Mouse (Mus musculus): ENCODE data around the gene Rffl.
"Not testable (repeated sequence)": the region's sequence is repeated elsewhere in the genome, so short reads cannot be mapped to it uniquely, and the experiment has no call there.

Rffl gene

DNA sequence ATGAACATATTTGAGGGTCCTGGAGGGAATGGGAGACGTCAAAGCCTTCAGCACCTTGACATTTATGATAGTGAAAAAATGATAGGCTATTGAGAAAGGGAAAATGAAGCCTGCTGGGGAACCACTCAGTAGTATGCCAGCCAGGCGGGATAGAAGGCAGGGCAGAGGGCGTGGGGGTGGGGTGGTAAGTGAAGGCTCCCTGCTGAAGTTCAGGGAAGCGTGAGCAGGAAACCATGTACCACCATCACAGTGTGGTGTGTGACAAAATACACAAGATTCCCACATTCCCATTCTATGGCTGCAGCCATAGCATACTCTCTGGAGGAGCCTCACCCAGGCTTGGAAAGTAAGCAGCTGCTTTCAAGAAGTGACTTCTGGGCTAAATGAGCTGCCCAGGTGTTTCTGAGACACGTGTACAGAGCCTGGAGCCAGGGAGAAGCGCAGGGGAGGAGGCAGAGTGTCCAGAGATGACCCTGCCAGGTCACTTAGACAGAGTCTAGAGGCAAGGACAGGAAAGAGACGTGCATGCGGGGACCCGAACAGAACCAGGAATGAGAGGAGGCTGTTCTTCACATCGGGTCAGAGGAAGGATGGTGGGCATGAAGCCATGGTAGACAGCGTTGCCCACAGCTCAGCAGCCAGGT, 26.1 kb downstream of the Rffl start:
- no peak for DNase-seq

DNA sequence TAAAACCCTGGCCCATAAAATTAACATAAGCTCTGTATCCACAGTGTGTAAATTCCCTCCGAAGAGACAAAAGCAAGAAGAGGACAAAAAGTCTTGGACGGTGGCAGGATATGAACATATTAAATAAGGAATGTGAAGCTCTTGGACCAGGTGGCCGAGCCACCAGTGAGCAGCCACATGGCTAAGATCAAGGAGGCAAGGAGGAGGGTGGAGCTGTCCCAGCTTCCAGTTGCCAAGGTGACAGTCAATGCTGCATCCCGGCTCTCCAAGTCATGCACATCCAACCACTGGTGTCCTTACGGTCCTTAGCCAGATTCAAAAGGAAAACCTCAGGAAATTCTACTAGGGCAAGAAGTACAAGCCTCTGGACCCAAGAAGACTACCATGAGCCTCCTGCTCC, 32.5 kb downstream of the Rffl start:
- peak in 1 of 2 experiments; percentile 13 for DNase-seq

DNA sequence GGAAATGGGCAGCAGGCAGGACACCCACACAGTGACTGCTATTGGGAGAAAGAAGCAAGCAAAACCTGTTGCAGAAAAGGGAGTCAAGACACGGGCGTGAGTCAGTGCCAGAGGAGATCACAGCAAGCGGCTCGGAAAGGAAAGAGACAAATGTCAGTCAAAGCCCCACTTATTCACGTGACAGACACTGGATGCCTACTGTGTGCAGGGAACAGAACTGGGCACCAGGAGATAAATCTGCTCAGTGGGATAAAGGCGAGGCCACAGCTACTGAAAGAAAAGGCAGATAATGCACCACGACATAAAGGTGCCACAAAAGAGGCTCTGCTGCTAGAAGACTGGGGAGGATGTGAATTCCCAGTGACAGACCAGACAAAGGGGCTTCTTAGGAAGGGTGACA, 33.2 kb downstream of the Rffl start:
- DNase-seq = peak; percentile 9 to 12

DNA sequence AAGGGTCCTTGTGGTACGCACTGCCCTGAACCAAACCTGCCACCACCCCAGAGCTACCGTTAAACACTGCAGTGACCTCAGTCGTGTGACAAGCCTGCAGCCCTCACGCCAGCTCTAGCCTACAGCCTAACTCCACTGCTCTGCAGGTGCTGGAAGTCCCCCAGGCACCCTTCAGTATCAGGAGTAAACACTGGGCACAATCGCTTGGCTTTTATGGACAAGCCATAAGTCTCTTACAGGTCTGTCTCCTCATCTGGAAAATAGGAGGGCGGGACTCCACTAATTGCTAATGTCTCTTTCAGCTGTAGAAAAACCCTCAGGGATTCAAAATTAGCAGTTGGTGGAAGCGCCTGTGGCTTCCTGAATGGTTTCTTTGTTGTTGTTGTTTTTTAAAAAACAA, 33.8 kb downstream of the Rffl start:
- no peak for DNase-seq

DNA sequence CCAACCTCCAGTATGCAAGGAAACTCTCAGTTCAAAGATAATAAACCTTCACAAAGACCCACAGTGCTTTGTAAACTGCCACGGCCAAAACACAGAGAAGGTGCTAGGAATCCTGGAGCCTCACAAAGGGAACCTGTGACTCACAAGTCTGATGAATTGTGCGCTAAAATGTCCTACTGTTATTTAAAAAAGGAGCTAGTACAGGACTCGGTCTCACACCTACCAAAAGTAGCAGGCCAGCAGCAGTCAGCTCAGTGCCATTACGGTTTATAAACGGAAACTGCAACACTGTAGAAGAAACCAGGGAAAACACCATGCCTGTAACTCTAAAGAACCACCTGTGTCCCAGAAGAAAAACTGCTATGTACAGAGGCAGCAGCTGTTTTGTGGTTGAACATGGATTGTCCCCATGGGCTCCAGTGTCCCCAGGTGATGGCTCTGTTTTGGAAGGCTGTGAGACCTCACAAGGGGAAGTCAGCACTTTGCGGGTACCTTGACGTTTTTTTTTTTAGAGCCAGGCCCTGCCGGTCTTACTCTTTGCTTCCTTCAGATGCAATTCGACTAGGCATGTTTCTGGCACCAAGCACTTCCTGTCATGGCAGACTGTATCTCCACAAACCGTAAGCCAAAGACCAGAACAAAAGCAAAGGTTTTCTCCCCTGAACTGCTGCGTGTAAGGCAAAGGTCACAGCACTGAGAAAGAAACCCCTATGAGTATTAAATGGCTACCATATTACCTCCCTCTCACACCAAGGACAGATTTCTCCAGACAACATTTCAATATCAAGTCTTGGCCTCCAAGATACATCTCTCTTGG, 35.2 kb downstream of the Rffl start:
- no peak for DNase-seq

DNA sequence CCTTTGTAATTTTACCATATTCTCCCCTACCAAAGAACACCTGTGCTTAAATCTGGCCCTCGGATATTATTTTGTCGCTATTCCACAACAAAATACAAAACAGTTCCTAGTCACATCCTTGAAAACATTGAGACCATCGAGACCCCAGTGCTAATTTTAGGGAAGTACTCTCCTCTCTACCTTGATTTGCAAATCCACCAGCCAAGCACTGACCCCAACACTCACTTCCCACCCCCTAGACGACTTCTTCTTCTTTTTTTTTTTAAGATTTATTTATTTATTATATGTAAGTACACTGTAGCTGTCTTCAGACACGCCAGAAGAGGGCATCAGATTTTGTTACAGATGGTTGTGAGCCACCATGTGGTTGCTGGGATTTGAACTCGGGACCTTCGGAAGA, 36.7 kb downstream of the Rffl start:
- DNase-seq = not testable (repeated sequence)

DNA sequence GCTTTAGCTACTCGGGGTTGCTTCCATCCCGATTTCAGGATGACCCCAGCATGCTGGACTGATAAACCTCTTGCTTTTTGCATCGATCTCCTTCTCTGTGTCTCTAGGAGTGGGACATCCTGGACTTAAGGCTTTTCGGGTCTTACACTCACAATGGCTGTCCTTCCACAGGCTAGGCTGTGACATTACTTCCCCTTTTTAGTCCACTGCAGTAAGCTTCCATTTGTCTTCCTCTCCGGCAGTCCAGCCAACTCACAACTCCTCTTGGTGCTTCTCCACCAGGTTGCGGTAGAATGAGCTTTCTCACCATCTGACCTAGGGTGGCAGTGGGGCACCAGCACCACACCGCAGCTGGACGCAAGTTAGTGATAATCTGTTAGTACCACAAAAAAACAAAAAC, 37.1 kb downstream of the Rffl start:
- DNase-seq = no peak

DNA sequence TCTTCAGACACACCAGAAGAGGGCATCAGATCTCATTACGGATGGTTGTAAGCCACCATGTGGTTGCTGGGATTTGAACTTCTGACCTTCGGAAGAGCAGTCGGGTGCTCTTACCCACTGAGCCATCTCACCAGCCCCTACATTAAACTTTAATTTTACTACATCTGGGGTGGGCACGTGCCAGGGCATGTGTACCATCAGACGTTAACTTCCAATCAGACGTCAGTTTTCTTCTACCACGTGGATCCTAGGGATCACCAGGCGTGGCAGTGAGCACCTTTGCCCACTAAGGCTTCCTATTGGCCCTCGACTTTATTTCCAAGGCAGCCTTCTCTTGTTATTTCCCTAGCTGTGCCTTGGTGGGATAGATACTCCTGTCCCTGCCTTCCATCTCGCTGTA, 38.6 kb downstream of the Rffl start:
- not testable (repeated sequence) for DNase-seq

DNA sequence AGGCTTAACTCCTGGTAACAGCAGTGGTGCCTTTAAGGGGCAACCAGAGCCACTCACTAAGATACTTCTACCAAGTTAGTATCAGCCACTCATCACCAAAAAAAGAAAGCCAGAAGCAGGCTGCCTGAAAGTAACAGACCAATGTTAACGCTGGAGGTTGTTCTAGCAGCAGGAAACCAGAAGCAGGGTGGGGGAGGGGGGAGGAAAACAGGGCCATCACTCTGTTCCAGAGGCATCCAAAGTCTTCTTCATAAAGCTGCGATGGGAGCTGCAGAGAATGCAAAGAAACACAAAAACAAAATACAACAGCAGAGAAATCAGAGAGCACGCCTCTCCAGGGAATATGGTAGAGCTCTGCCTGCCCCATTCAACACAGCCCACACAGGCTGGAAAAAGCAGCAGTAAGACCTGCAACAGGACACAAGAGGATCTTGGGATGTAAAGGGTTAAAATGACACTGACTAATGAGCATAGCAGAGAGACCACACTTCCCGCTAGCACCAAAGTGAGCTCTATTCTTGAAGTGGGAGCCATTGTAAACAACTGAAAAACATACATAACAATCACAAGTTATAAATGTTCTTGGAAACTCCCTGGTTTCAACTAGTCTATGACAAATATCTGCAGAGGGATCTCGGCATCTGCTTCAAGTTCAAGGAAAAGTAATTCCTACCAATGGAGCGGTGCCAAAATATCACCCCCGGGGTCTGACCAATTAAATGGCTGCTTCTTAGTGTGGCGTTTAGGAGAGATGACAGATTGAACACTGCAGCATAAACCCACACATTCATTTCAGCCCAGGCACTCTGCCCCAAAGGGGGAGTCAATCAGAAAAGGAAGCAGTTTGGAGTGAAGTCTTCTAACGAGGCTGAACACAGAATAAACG, 39.8 kb downstream of the Rffl start:
- DNase-seq = no peak

DNA sequence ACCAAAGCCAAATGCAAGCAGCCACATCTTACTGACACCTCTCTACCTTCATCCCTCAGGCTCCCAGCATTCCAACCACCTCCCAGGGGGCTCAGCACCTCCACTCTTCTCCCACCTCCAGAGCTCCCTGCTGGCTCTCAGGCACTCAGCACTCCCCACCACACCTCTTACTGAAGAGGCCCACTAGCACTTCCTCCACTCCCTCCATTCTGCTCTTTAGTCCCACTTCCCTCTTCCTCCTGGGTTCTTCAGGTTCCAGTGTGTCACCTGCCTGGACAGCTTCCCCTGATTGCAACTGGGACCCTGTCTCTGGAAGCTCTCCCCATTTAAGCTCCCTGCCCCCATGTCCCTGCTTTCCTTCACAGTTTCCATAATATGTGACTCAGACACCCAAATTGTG, 44.2 kb downstream of the Rffl start:
- no peak for DNase-seq

DNA sequence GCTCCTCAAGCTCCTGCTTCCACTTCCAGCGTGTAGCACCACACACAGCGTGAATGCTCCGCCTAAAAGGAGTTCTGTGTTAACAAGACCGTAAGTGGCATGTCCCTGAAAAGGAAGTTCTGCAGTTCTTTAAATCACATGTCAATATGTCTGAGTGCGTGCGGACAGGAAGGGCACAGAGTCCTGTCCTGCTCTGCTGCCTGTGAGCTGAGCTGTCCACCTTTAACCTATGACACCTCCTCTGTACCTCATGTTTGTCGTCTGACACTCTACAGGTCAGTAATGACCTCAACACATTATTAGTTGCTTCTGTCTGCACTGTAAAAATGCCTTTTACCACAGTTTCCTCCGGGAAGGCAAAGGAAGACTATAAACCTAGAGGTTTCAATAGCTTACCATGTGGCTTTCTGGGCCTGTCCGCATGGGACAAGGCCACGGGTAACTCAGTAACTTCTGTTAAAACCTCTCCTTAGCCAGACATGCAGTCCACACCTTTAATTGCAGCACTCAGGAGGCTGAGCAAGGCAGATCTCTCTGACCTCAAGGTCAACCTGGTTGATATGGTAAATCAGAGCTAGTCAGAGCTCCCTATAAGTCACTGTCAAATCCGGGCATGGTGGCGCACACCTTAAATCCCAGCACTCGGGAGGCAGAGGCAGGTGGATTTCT, 50.1 kb downstream of the Rffl start:
- DNase-seq = no peak

DNA sequence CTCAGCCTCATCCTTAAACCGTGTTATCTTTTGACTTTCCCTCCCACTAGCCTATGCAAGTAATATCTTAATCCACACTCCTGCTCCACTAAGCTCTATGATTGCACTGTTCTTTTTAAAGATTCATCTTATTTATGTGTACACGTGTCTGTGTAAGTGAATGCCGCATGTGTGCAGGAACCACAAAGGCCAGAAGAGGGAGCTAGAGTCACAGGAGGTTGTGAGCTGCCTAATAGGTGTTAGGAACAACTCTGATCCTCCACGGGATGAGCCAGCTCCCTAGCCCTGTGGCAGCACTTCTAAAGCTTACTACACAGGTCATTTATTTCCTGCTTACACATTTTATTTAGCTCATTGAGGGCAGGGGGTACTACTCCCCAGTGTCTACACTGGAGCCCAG, 51.7 kb downstream of the Rffl start:
- peak; percentile 17 to 58 for DNase-seq

DNA sequence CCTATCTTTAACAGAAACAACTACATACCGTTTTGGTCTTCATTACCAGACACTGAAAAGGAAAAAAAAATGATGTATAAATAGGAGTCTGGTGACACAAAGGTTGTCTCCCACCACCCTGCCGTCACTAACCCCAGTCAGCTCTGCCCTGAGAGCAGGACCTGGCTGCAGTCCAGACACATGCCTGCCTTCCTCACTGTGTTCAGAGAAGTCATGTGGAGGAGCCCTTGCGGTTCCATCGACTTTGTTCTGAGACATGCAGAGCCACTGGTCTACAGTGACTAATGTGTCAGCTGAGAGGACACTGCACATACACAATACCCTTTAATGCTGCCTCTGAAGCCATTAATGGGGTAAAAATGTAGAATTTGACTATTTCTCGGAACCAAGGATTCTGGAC, 62.5 kb downstream of the Rffl start:
- peak; percentile 10 to 21 for DNase-seq

DNA sequence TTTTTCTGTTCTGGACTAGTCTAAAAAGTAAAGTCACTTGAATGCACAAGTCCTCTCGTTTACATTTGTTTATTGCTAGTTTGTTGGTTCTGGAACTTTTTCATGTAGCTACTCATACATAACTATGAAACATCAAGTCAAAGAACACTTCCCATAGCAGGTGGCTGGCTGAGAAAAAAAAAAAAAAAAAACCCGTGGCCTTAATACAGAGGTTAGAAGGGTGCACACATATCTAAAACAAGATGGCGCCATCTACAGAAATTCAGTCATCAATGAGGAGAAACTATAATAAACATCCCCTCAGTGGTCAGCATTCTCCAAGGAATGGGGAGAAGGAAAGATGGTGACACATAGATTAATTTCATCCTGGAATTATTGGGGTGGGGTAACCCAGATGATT, 63.6 kb downstream of the Rffl start:
- DNase-seq = no peak

DNA sequence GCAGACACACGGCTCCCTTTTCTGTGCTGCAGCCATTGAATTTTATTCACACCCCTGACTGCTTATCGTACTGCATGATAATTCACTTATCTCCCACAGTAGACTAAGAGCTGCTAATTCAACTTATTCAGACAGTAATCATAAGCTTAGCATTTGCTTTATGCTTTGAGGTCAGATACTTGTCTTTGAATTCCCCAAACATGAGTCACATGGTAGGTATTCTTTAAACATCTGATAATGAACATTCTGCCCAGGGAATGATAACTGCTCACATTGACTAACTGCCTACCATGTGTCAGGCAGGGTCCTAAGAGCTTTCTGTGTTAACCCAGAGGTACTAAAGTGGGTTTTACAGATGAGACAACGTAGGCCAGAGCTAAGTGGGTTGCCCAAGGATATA, 64.4 kb downstream of the Rffl start:
- no peak for DNase-seq

DNA sequence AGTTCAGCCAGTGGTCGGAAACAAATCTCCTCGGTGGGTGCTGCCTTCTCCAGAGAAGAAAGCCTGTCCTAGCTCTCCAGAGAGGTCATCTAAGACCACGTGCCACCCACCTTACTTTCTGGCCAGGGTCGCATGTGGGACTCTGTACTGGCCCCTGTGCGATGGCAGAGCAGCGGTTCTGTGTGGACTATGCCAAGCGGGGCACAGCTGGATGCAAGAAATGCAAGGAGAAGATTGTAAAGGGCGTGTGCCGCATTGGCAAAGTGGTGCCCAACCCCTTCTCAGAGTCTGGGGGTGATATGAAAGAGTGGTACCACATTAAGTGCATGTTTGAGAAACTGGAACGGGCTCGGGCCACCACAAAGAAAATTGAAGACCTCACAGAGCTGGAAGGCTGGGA, 87.6 kb downstream of the Rffl start:
- DNase-seq = no peak

DNA sequence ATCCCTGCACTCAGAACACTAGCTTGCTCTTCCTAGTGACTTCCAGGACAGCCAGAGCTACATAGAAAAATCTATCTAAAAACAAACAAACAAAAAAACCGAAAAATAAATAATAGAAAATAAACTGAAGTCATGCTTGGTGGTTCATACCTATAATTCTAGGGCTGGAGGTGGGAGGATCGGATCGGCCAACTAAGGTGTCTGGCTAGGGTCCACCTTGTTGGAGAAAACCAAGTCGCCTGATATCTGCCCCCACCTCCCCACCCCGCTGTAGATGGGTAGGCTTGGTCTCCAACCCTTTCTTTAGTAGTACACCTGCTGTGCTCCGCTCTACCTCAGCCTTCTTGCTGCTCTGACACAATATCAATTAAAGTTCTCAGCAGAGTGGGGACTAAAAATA, 88.8 kb downstream of the Rffl start:
- DNase-seq = no peak

DNA sequence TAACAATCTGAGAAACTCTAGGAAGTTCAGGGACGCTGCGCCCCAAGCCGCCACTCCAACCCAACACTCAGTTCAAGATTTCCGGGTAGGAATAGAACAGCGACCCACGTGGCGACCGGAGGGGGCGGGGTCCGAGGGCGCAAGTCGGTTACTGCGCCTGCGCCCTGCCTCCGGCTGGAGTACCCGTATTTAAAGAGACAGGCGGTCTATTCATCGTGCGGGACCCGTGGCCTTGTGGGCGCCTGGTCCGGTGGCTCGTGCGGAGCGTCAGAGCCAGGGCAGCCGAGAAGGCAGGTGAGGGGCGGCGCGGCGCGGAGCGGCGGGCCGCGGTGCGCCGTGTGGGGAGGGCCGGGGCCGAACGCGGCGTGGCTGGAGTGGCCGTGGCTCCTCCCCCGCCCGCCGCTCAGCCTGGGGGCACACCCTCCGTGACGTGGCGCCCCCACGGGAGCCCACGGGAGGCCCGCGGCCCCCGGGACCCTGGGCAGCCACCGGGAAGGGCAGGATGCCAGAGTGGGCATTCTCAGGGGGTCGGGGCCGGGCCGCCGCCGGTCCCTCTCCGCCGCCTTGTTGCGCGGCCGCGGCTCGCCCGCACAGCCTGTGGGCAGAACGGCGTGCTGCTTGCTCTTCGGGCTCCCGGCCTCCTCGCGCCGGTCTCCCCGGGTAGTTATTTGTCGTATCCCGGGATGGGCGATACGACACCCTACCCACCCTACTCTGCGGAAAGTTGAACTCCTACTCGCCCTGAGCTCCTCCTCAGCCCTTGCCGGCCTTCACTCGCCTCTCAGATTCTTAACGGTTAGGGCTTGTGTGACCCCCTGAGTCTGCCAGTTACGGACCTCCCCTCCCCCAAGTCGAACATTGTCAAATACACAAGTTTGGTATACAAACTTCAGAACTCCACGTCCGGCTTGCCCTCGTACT, 89.8 kb downstream of the Rffl start, which contains the start of gene Lig3:
Gene Lig3, plus strand, starts transcription at position 126 of the 921 bp plus-strand sequence.
- DNase-seq = peak; percentile 97

DNA sequence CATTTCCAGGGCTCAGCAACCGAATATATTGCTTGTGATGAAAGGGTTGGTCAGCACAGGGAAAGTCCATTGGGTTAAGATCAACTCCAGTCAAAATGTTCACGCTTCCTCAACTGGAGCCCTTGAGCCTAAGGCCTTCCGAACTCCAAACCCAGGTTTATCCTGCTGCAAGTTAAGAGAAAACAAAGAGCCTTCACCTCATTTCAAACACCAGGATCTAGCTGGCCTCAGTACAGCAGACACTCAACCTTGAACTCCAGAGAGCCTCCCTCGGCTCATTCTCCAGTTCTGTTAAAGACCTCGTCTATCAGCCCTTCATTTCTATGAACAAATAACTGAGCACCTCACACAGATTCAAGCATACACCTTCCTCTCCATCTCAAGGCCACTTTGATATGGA, 90.9 kb downstream of the Rffl start:
- DNase-seq = no peak

DNA sequence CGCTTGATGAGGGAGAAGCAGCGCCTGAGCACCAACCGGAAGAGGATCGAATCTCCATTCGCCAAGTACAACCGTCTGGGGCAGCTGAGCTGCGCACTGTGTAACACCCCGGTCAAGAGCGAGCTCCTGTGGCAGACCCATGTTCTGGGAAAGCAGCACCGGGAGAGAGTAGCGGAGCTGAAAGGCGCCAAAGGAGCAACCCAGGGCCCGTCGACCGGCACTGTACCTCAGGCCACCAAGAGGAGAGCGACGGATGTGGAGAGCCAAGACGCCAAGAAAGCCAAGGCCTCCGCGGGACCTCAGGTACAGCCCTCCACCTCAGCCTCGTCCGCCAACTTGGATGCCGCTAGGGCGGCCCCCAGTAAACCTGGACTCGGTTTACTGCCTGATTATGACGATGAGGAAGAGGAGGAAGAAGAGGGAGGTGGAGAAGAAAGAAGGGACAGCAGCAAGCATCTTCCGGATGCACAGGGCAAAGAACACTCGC, 106.5 kb downstream of the Rffl start:
- no peak for DNase-seq

DNA sequence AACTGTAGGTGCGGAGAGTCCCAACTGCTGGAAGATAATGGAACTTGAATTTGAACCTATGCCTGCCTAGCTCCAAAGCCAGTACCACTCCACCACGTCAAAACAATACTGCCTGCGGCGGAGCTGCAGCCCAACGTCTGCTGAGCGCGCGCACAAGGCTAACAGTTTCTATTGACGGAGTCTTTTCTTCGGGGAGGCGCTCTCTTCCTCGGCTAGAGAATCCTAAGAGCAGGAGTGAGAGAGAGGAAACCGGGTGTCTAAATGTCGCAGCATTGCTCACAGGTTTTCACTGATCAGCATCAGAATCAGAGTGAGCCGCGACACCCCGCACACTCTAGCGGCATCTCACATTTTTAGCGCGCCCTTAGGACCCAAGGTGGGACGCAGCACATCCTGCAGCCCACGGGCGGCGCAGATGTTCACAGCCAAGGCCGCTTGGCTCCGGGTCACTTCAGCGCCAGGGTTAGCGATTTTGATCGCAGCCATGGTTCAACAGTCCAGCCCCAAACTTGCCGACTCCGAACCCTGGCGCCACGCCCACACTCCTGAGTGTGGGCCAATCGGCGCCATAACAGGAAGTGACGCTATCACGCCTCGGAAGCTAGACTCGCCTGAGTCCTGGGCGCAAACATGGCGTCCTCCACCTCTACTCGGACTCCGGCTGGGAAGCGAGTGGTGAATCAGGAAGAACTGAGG, 107.1 kb downstream of the Rffl start, which contains the start of the genes Cct6b and Zfp830:
Gene Cct6b, minus strand, starts transcription at position 580 of the 696 bp plus-strand sequence.
Gene Zfp830, plus strand, starts transcription at position 604 of the 696 bp plus-strand sequence.
- peak; percentile 96 for DNase-seq

Data from cerebellum, postnatal 14 days (tissue).